Mouse (Mus musculus): Measurements from ENCODE around the gene Zfp629. TPM values are rescaled to one million over a fixed set of nuclear protein-coding genes. Genes with fewer than 3 reads are reported as not detected.

The Zfp629 gene
- polyA plus RNA-seq, 1 experiment from 2014 or later, result 12.3 TPM

- ATAC-seq (ENCODE audit: insufficient number of reproducible peaks, insufficient read depth, low FRiP score, low read depth), result peak; percentile 96
- under 1% methylated on average over 50 of the region's 50 CpGs for WGBS
These were observed 27.4 kb downstream of the Zfp629 start, which contains the start of the genes Ccdc189 and Rnf40 for GRCm38 (mm10) chr7:127588011-127588871. TSS of gene Ccdc189 (minus strand) at chr7:127588595. TSS of gene Rnf40 (plus strand) at chr7:127588767.

GRCm38 (mm10) chr7:127587196-127587595 is 28.4 kb downstream of the Zfp629 start:
- H3K4me2 ChIP-seq (ENCODE audit: low read length), result peak overlapping the region; percentile 94
- 0 out of 4 replicates have a peak overlapping the region, but pooled peaks of 1 of the 2 experiments have one; percentile 9 for H3K27ac ChIP-seq (replicated peaks in 1 of 2; ENCODE audit: control insufficient read depth in 1 of 2, insufficient read depth in 1 of 2, low read depth in 2 of 2, low read length in 2 of 2)
- no peak for ATAC-seq (ENCODE audit: insufficient number of reproducible peaks, insufficient read depth, low FRiP score, low read depth)
- H3K4me3 ChIP-seq (ENCODE audit: control insufficient read depth in 1 of 2, insufficient read depth in 1 of 2, low read depth in 1 of 2, low read length in 2 of 2), result peak overlapping the region; percentile 55 to 80; a peak in 2 of 4 replicates
- H3K9me3 ChIP-seq (ENCODE audit: control insufficient read depth, low read length), result no peaks in the 10 kb centered on the region
- 65% methylated on average over 5 of the region's 5 CpGs for WGBS
- no peaks in the 10 kb centered on the region for H3K27me3 ChIP-seq (ENCODE audit: control insufficient read depth, insufficient read depth, low read length)
- H3K36me3 ChIP-seq (ENCODE audit: control insufficient read depth, insufficient read depth, low read length), result peaks cover 58% of the 10 kb centered on the region
- peaks cover 8 to 20% of the 10 kb centered on the region in 2 experiments for H3K4me1 ChIP-seq (ENCODE audit: control insufficient read depth in 2 of 2, insufficient read depth in 2 of 2, low read length in 2 of 2)
- peak overlapping the region; percentile 73 for H3K9ac ChIP-seq (ENCODE audit: low read length)

More at GRCm38 (mm10) chr7:127588011-127588871, 27.4 kb downstream of the Zfp629 start, which contains the start of the genes Ccdc189 and Rnf40:
- Histone ChIP-seq H3K4me3 (ENCODE audit: control insufficient read depth in 1 of 2, insufficient read depth in 1 of 2, low read depth in 1 of 2, low read length in 2 of 2) (peak within 1 kb of the TSS; percentile 80 to 86), H3K4me1 (ENCODE audit: control insufficient read depth in 2 of 2, insufficient read depth in 2 of 2, low read length in 2 of 2) (peaks cover 8 to 20% of the 10 kb centered on the region in 2 experiments), H3K9me3 (ENCODE audit: control insufficient read depth, low read length) (no peaks in the 10 kb centered on the region), H3K4me2 (ENCODE audit: low read length) (peak within 1 kb of the TSS; percentile 94), H3K9ac (ENCODE audit: low read length) (peak within 1 kb of the TSS; percentile 89), H3K27ac (replicated peaks in 1 of 2; ENCODE audit: control insufficient read depth in 1 of 2, insufficient read depth in 1 of 2, low read depth in 2 of 2, low read length in 2 of 2) (peak within 1 kb of the TSS; percentile 51 to 78), H3K36me3 (ENCODE audit: control insufficient read depth, insufficient read depth, low read length) (peaks cover 58% of the 10 kb centered on the region), H3K27me3 (ENCODE audit: control insufficient read depth, insufficient read depth, low read length) (no peaks in the 10 kb centered on the region)

DNA sequence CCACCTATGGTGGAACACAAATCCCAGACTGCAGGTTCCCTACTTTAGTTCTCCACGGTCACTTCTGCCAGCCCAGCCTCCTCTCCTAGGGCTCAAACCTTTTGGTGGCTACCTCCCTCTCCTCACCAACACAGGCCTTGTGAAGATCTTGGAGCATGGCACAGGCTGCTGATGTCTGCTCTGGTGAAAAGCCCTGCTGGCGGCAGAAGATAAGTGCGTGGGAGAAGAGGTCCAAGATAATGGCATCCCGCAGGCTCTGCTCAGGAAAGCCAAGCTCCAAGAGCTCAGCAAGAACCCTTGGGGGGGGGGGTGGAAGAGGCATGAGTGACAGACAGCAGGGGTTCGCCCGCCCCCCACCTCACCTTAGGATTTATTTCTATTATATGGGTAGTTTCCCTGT is 29.4 kb downstream of the Zfp629 start:
- Histone ChIP-seq H3K9me3 (ENCODE audit: control insufficient read depth, low read length) (no peaks in the 10 kb centered on the region), H3K27me3 (ENCODE audit: control insufficient read depth, insufficient read depth, low read length) (no peaks in the 10 kb centered on the region), H3K36me3 (ENCODE audit: control insufficient read depth, insufficient read depth, low read length) (peaks cover 58% of the 10 kb centered on the region), H3K4me2 (ENCODE audit: low read length) (no peak overlapping the region), H3K27ac (replicated peaks in 1 of 2; ENCODE audit: control insufficient read depth in 1 of 2, insufficient read depth in 1 of 2, low read depth in 2 of 2, low read length in 2 of 2) (no peak overlapping the region), H3K4me1 (ENCODE audit: control insufficient read depth in 2 of 2, insufficient read depth in 2 of 2, low read length in 2 of 2) (peaks cover 8 to 18% of the 10 kb centered on the region in 2 experiments), H3K9ac (ENCODE audit: low read length) (no peak overlapping the region), H3K4me3 (ENCODE audit: control insufficient read depth in 1 of 2, insufficient read depth in 1 of 2, low read depth in 1 of 2, low read length in 2 of 2) (no peak overlapping the region)
- 70% methylated on average over 6 of the region's 6 CpGs for WGBS
- no peak for ATAC-seq (ENCODE audit: insufficient number of reproducible peaks, insufficient read depth, low FRiP score, low read depth)

- no peaks in the 10 kb centered on the region for H3K27me3 ChIP-seq (ENCODE audit: control insufficient read depth, insufficient read depth, low read length)
- peaks cover 8 to 16% of the 10 kb centered on the region in 2 experiments for H3K4me1 ChIP-seq (ENCODE audit: control insufficient read depth in 2 of 2, insufficient read depth in 2 of 2, low read length in 2 of 2)
- H3K9me3 ChIP-seq (ENCODE audit: control insufficient read depth, low read length), result no peaks in the 10 kb centered on the region
- no peak overlapping the region for H3K9ac ChIP-seq (ENCODE audit: low read length)
- no peak overlapping the region for H3K27ac ChIP-seq (replicated peaks in 1 of 2; ENCODE audit: control insufficient read depth in 1 of 2, insufficient read depth in 1 of 2, low read depth in 2 of 2, low read length in 2 of 2)
- no peak overlapping the region for H3K4me3 ChIP-seq (ENCODE audit: control insufficient read depth in 1 of 2, insufficient read depth in 1 of 2, low read depth in 1 of 2, low read length in 2 of 2)
- ATAC-seq (ENCODE audit: insufficient number of reproducible peaks, insufficient read depth, low FRiP score, low read depth), result no peak
- no peak overlapping the region for H3K4me2 ChIP-seq (ENCODE audit: low read length)
- H3K36me3 ChIP-seq (ENCODE audit: control insufficient read depth, insufficient read depth, low read length), result peaks cover 58% of the 10 kb centered on the region
- 78% methylated on average over 7 of the region's 7 CpGs for WGBS
These were observed 30.6 kb downstream of the Zfp629 start for GRCm38 (mm10) chr7:127585031-127585430.

GRCm38 (mm10) chr7:127583260-127583659 is 32.3 kb downstream of the Zfp629 start:
- H3K9me3 ChIP-seq (ENCODE audit: control insufficient read depth, low read length), result no peaks in the 10 kb centered on the region
- H3K27me3 ChIP-seq (ENCODE audit: control insufficient read depth, insufficient read depth, low read length), result no peaks in the 10 kb centered on the region
- WGBS, result 89% methylated on average over 6 of the region's 6 CpGs
- H3K9ac ChIP-seq (ENCODE audit: low read length), result no peak overlapping the region
- no peak overlapping the region for H3K27ac ChIP-seq (replicated peaks in 1 of 2; ENCODE audit: control insufficient read depth in 1 of 2, insufficient read depth in 1 of 2, low read depth in 2 of 2, low read length in 2 of 2)
- H3K4me3 ChIP-seq (ENCODE audit: control insufficient read depth in 1 of 2, insufficient read depth in 1 of 2, low read depth in 1 of 2, low read length in 2 of 2), result no peak overlapping the region
- no peak for ATAC-seq (ENCODE audit: insufficient number of reproducible peaks, insufficient read depth, low FRiP score, low read depth)
- peaks cover 68% of the 10 kb centered on the region for H3K36me3 ChIP-seq (ENCODE audit: control insufficient read depth, insufficient read depth, low read length)
- H3K4me1 ChIP-seq (ENCODE audit: control insufficient read depth in 2 of 2, insufficient read depth in 2 of 2, low read length in 2 of 2), result peaks cover 3 to 10% of the 10 kb centered on the region in 2 experiments
- H3K4me2 ChIP-seq (ENCODE audit: low read length), result no peak overlapping the region

GRCm38 (mm10) chr7:127574115-127574514 is 41.5 kb downstream of the Zfp629 start:
- WGBS, result 13% methylated on average over 7 of the region's 7 CpGs
- Histone ChIP-seq H3K4me1 (ENCODE audit: control insufficient read depth in 2 of 2, insufficient read depth in 2 of 2, low read length in 2 of 2) (peaks cover 6 to 21% of the 10 kb centered on the region in 2 experiments; a peak in 3 of 4 replicates), H3K36me3 (ENCODE audit: control insufficient read depth, insufficient read depth, low read length) (peaks cover 31% of the 10 kb centered on the region), H3K9ac (ENCODE audit: low read length) (peak overlapping the region; percentile 87), H3K9me3 (ENCODE audit: control insufficient read depth, low read length) (no peaks in the 10 kb centered on the region), H3K27ac (replicated peaks in 1 of 2; ENCODE audit: control insufficient read depth in 1 of 2, insufficient read depth in 1 of 2, low read depth in 2 of 2, low read length in 2 of 2) (no peak overlapping the region), H3K27me3 (ENCODE audit: control insufficient read depth, insufficient read depth, low read length) (no peaks in the 10 kb centered on the region), H3K4me2 (ENCODE audit: low read length) (peak overlapping the region; percentile 90), H3K4me3 (ENCODE audit: control insufficient read depth in 1 of 2, insufficient read depth in 1 of 2, low read depth in 1 of 2, low read length in 2 of 2) (peak overlapping the region; percentile 60 to 76)
- no peak for ATAC-seq (ENCODE audit: insufficient number of reproducible peaks, insufficient read depth, low FRiP score, low read depth)

GRCm38 (mm10) chr7:127573503-127574008 is 42.0 kb downstream of the Zfp629 start:
- H3K27ac ChIP-seq (replicated peaks in 1 of 2; ENCODE audit: control insufficient read depth in 1 of 2, insufficient read depth in 1 of 2, low read depth in 2 of 2, low read length in 2 of 2), result peak overlapping the region in 1 of 2 experiments; percentile 79; a peak in 2 of 4 replicates
- no peak; the same call in none of the 2 replicates for ATAC-seq (ENCODE audit: insufficient number of reproducible peaks, insufficient read depth, low FRiP score, low read depth)
- WGBS, result 2% methylated on average over 27 of the region's 28 CpGs
- peaks cover 6 to 21% of the 10 kb centered on the region in 2 experiments; a peak in 3 of 4 replicates for H3K4me1 ChIP-seq (ENCODE audit: control insufficient read depth in 2 of 2, insufficient read depth in 2 of 2, low read length in 2 of 2)
- peak overlapping the region; percentile 87 for H3K9ac ChIP-seq (ENCODE audit: low read length)
- H3K36me3 ChIP-seq (ENCODE audit: control insufficient read depth, insufficient read depth, low read length), result peaks cover 30% of the 10 kb centered on the region
- H3K27me3 ChIP-seq (ENCODE audit: control insufficient read depth, insufficient read depth, low read length), result no peaks in the 10 kb centered on the region
- H3K4me3 ChIP-seq (ENCODE audit: control insufficient read depth in 1 of 2, insufficient read depth in 1 of 2, low read depth in 1 of 2, low read length in 2 of 2), result peak overlapping the region; percentile 60 to 76
- peak overlapping the region; percentile 90 for H3K4me2 ChIP-seq (ENCODE audit: low read length)
- no peaks in the 10 kb centered on the region for H3K9me3 ChIP-seq (ENCODE audit: control insufficient read depth, low read length)

Data from heart, embryonic 14.5 days (tissue).